Comparison of ENCODE assay signal across 26 mouse cellular contexts in genomic region chr16:49724931-49725330, GRCm38 (mm10).
"Had no signal": no experiment of that assay in that cellular context is flagged by ENCODE, and none has a peak within 500 bp of the region (broad histone marks: within the 10 kb centered on the region; RNA-seq: fewer than 3 reads in every experiment).

No protein-coding gene starts in this region.

- H3K4me3 ChIP-seq: gastrocnemius, adult 2 months; heart, adult 2 months; heart, embryonic 13.5 days; heart, embryonic 15.5 days; kidney, embryonic 15.5 days; limb, embryonic 13.5 days; limb, embryonic 15.5 days; liver, embryonic 12.5 days had no signal

- H3K4me2 ChIP-seq: heart, embryonic 11.5 days; heart, embryonic 13.5 days; heart, embryonic 15.5 days; hindbrain, embryonic 14.5 days; kidney, embryonic 15.5 days; limb, embryonic 13.5 days; limb, embryonic 15.5 days; liver, embryonic 12.5 days had no signal

- H3K27me3 ChIP-seq: heart, embryonic 13.5 days; heart, embryonic 15.5 days; kidney, embryonic 15.5 days; limb, embryonic 13.5 days; limb, embryonic 15.5 days; liver, embryonic 12.5 days had no signal

- H3K4me1 ChIP-seq: kidney, embryonic 15.5 days had no signal

- H3K27ac ChIP-seq: gastrocnemius, adult 2 months; heart, adult 2 months; heart, embryonic 13.5 days; heart, embryonic 15.5 days; hindbrain, embryonic 14.5 days; kidney, embryonic 15.5 days; kidney, postnatal 0 days; limb, embryonic 13.5 days; limb, embryonic 15.5 days; liver, embryonic 12.5 days; liver, embryonic 14.5 days had no signal

- ATAC-seq: hindbrain, embryonic 16.5 days; intestine, embryonic 16.5 days; liver, embryonic 12.5 days had no signal

- H3K9me3 ChIP-seq: heart, embryonic 13.5 days; heart, embryonic 15.5 days; kidney, embryonic 15.5 days; limb, embryonic 13.5 days; limb, embryonic 15.5 days; liver, embryonic 12.5 days had no signal

- H3K36me3 ChIP-seq: heart, embryonic 13.5 days; heart, embryonic 15.5 days; kidney, embryonic 15.5 days; limb, embryonic 13.5 days; limb, embryonic 15.5 days; liver, embryonic 12.5 days had no signal

- H3K9ac ChIP-seq: heart, embryonic 13.5 days; heart, embryonic 15.5 days; hindbrain, embryonic 14.5 days; kidney, embryonic 15.5 days; limb, embryonic 13.5 days; limb, embryonic 15.5 days; liver, embryonic 12.5 days; liver, embryonic 14.5 days had no signal

- DNase-seq: gastrocnemius, adult 2 months; gastrocnemius, postnatal 10 days; gastrocnemius, postnatal 25 days; heart, adult 11 months; heart, adult 2 months; heart, postnatal 10 days; kidney, adult 11 months; kidney, adult 2 months; kidney, adult 9 months; kidney, postnatal 14 days; kidney, postnatal 36 days; layer of hippocampus, adult 9-11 months; layer of hippocampus, postnatal 36 days; left cerebral cortex, postnatal 4 days had no signal
